ENCODE assay signal across 20 mouse cellular contexts in the genomic region with DNA sequence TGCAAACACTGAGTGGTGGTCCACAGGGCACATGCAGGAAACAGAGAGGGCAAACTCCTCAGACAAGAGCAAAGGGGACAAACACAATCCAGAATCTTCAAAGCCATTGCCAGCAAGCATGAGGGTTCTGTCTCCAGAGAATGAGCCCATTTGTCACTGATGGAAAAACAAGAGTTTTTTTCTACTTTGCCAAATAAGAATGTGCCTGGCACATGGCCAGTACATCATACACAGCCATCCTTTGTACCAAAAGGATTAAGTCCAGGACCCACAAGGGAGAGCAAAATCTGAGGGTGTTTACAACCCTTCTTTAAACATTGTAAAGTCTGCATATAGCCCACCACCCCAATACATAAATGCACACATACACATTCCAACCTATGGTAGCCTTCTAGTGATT.
DNase-seq lines count a peak whose midpoint lies in the region; ATAC-seq and TF ChIP-seq lines count a peak whose summit lies in the region.
"Had no signal": no experiment of that assay in that cellular context is flagged by ENCODE, and none has a peak within 500 bp of the region (broad histone marks: within the 10 kb centered on the region; RNA-seq: fewer than 3 reads in every experiment).

No protein-coding gene starts in this region.

- no peak for TF ChIP-seq CTCF in gastrocnemius, adult 2 months (IDR thresholded peaks at IDR 0.05)

- no peak overlapping the region for H3K27ac ChIP-seq in limb, embryonic 14.5 days (replicated peaks; ENCODE audit: low read depth, low read length)
- no peak overlapping the region for H3K27ac ChIP-seq in gastrocnemius, adult 2 months
- H3K27ac ChIP-seq: forebrain, embryonic 10.5 days; kidney, postnatal 0 days; midbrain, embryonic 12.5 days; neural tube, embryonic 12.5 days; stomach, postnatal 0 days had no signal

- peak; percentile 50 for DNase-seq in heart, adult 11 months
- DNase-seq in heart, adult 8-10 months (ENCODE audit: low spot score) = no peak
- peak; percentile 30 for DNase-seq in layer of hippocampus, adult 9-11 months
- no peak for DNase-seq in layer of hippocampus, postnatal 25 days (ENCODE audit: extremely low spot score in 1 of 2, low spot score in 1 of 2)
- DNase-seq in retina, postnatal 1 day = peak; percentile 28
- no peak for DNase-seq in retina, embryonic 14.5 days (ENCODE audit: low spot score)
- DNase-seq in limb, embryonic 14.5 days (ENCODE audit: low spot score) = peak; percentile 23
- DNase-seq in gastrocnemius, adult 2 months = no peak
- DNase-seq: adrenal gland, adult 2 months; cerebellum, adult 8-10 months; cerebellum, postnatal 36 days; gastrocnemius, postnatal 36 days; kidney, adult 2 months; lung, postnatal 10 days had no signal

- ATAC-seq in limb, embryonic 14.5 days (ENCODE audit: low FRiP score, low read depth) = no peak
- ATAC-seq: Patski had no signal

- intact Hi-C loops in gastrocnemius, adult 2 months (cut with DNase I) = loop anchor here (5.0 kb wide), 2 partner anchors 102 to 117 kb away; a partner anchor contains a TSS

- no peak overlapping the region for H3K4me2 ChIP-seq in limb, embryonic 14.5 days (replicated peaks; ENCODE audit: low read depth, low read length, severe bottlenecking)
- H3K4me2 ChIP-seq: midbrain, embryonic 12.5 days; neural tube, embryonic 12.5 days had no signal

- no peaks in the 10 kb centered on the region for H3K27me3 ChIP-seq in limb, embryonic 14.5 days (ENCODE audit: control insufficient read depth, insufficient read depth, low read length)

- no peaks in the 10 kb centered on the region for H3K36me3 ChIP-seq in limb, embryonic 14.5 days (ENCODE audit: control insufficient read depth, insufficient read depth, low read length)
- H3K36me3 ChIP-seq: forebrain, embryonic 10.5 days; midbrain, embryonic 12.5 days; neural tube, embryonic 12.5 days had no signal

- no peaks in the 10 kb centered on the region for H3K4me1 ChIP-seq in limb, embryonic 14.5 days (ENCODE audit: control insufficient read depth, insufficient read depth, low read length)

- no peak overlapping the region for H3K4me3 ChIP-seq in limb, embryonic 14.5 days (replicated peaks; ENCODE audit: low read length)
- H3K4me3 ChIP-seq in gastrocnemius, adult 2 months = no peak overlapping the region
- H3K4me3 ChIP-seq: forebrain, embryonic 10.5 days; midbrain, embryonic 12.5 days; neural tube, embryonic 12.5 days had no signal

- TF ChIP-seq POLR2A in limb, embryonic 14.5 days (IDR thresholded peaks at IDR 0.05; ENCODE audit: borderline replicate concordance, extremely low read depth, insufficient read depth, insufficient read length) = no peak

- H3K9me3 ChIP-seq in limb, embryonic 14.5 days (ENCODE audit: control insufficient read depth, low read length) = no peaks in the 10 kb centered on the region
- H3K9me3 ChIP-seq: forebrain, embryonic 10.5 days; midbrain, embryonic 12.5 days; neural tube, embryonic 12.5 days had no signal

- H3K9ac ChIP-seq in limb, embryonic 14.5 days (ENCODE audit: low read depth, low read length, severe bottlenecking) = no peak overlapping the region
- H3K9ac ChIP-seq: midbrain, embryonic 12.5 days; neural tube, embryonic 12.5 days had no signal

Comparison
In these comparisons a context has a peak if more than half of its experiments do, and no peak if none do; other contexts are left out.
1. DNase-seq: peak in heart, adult 11 months (single experiment), layer of hippocampus, adult 9-11 months (single experiment), retina, postnatal 1 day (single experiment) and limb, embryonic 14.5 days (single experiment); none in heart, adult 8-10 months (single experiment), layer of hippocampus, postnatal 25 days (0 of 2), retina, embryonic 14.5 days (single experiment) and gastrocnemius, adult 2 months (single experiment).